Mouse (Mus musculus): ENCODE data around the gene Dbr1. TPM values are rescaled to one million over a fixed set of nuclear protein-coding genes. Genes with fewer than 3 reads are reported as not detected.

The Dbr1 gene
- polyA plus RNA-seq, 1 experiment = 6.7 TPM

- no peak within 1 kb of the TSS for H3K27ac ChIP-seq (ENCODE audit: insufficient read depth, low read length)
- 57% methylated on average over 2 of the region's 2 CpGs for WGBS
- H3K4me3 ChIP-seq (ENCODE audit: extremely low read depth, insufficient read depth, insufficient read length) = no peak within 1 kb of the TSS
- H3K27me3 ChIP-seq (ENCODE audit: control insufficient read depth, insufficient read depth, low read length) = no peaks in the 10 kb centered on the region
- TF ChIP-seq CTCF (IDR thresholded peaks at IDR 0.05; ENCODE audit: extremely low read depth, insufficient read depth, insufficient read length, insufficient replicate concordance) (no peak), POLR2A (IDR thresholded peaks at IDR 0.05; ENCODE audit: low read depth, low read length) (no peak)
- DNase-seq (ENCODE audit: low read depth in 1 of 2, low spot score in 2 of 2) = no peak
- no peaks in the 10 kb centered on the region for H3K36me3 ChIP-seq (ENCODE audit: control insufficient read depth, insufficient read depth, low read length)
- no peaks in the 10 kb centered on the region for H3K4me1 ChIP-seq (ENCODE audit: control insufficient read depth, insufficient read depth, insufficient read length)
Observed at GRCm38 (mm10) chr9:99612202-99612601, 36.6 kb downstream of the Dbr1 start, which contains the start of gene A4gnt. TSS of gene A4gnt (plus strand) at chr9:99612502.

DNA sequence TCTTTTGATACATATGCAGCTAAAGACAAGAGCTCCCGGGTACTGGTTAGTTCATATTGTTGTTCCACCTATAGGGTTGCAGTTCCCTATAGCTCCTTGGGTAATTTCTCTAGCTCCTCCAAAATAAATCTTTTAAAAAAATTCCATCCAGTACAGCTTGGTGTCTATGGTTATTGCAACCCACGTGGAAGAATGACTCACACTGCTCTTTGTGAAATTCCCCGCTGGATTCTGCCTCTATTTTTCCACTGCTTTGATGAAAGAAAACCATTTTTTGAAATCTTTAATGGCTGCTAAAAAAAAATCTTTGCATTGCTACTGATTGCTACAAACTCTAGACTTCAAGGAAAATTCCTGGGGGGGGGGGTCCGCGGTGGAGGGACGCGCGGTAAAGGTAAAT lies 44.1 kb downstream of the Dbr1 start:
- Histone ChIP-seq H3K27ac (ENCODE audit: insufficient read depth, low read length) (no peak overlapping the region), H3K4me1 (ENCODE audit: control insufficient read depth, insufficient read depth, insufficient read length) (no peaks in the 10 kb centered on the region), H3K4me3 (ENCODE audit: extremely low read depth, insufficient read depth, insufficient read length) (no peak overlapping the region), H3K36me3 (ENCODE audit: control insufficient read depth, insufficient read depth, low read length) (no peaks in the 10 kb centered on the region), H3K27me3 (ENCODE audit: control insufficient read depth, insufficient read depth, low read length) (no peaks in the 10 kb centered on the region)
- WGBS = 89% methylated on average over 8 of the region's 8 CpGs
- TF ChIP-seq POLR2A (IDR thresholded peaks at IDR 0.05; ENCODE audit: low read depth, low read length) (no peak), CTCF (IDR thresholded peaks at IDR 0.05; ENCODE audit: extremely low read depth, insufficient read depth, insufficient read length, insufficient replicate concordance) (no peak)
- no peak for DNase-seq (ENCODE audit: low read depth in 1 of 2, low spot score in 2 of 2)

- Histone ChIP-seq H3K4me3 (ENCODE audit: extremely low read depth, insufficient read depth, insufficient read length) (no peak overlapping the region), H3K27me3 (ENCODE audit: control insufficient read depth, insufficient read depth, low read length) (no peaks in the 10 kb centered on the region), H3K4me1 (ENCODE audit: control insufficient read depth, insufficient read depth, insufficient read length) (no peaks in the 10 kb centered on the region), H3K27ac (ENCODE audit: insufficient read depth, low read length) (no peak overlapping the region), H3K36me3 (ENCODE audit: control insufficient read depth, insufficient read depth, low read length) (no peaks in the 10 kb centered on the region)
- no peak for TF ChIP-seq CTCF (IDR thresholded peaks at IDR 0.05; ENCODE audit: extremely low read depth, insufficient read depth, insufficient read length, insufficient replicate concordance)
- no peak for DNase-seq (ENCODE audit: low read depth in 1 of 2, low spot score in 2 of 2)
- WGBS = 90% methylated on average over 11 of the region's 11 CpGs
Observed at GRCm38 (mm10) chr9:99620196-99620595, 44.6 kb downstream of the Dbr1 start.

GRCm38 (mm10) chr9:99622034-99622433 lies 46.4 kb downstream of the Dbr1 start:
- Histone ChIP-seq H3K27me3 (ENCODE audit: control insufficient read depth, insufficient read depth, low read length) (no peaks in the 10 kb centered on the region), H3K4me3 (ENCODE audit: extremely low read depth, insufficient read depth, insufficient read length) (no peak overlapping the region), H3K27ac (ENCODE audit: insufficient read depth, low read length) (no peak overlapping the region), H3K36me3 (ENCODE audit: control insufficient read depth, insufficient read depth, low read length) (no peaks in the 10 kb centered on the region), H3K4me1 (ENCODE audit: control insufficient read depth, insufficient read depth, insufficient read length) (no peaks in the 10 kb centered on the region)
- DNase-seq (ENCODE audit: low read depth in 1 of 2, low spot score in 2 of 2) = no peak
- WGBS = 75% methylated on average over 1 of the region's 1 CpGs
- TF ChIP-seq CTCF (IDR thresholded peaks at IDR 0.05; ENCODE audit: extremely low read depth, insufficient read depth, insufficient read length, insufficient replicate concordance) = no peak
- no peak for TF ChIP-seq POLR2A (IDR thresholded peaks at IDR 0.05; ENCODE audit: low read depth, low read length)

DNA sequence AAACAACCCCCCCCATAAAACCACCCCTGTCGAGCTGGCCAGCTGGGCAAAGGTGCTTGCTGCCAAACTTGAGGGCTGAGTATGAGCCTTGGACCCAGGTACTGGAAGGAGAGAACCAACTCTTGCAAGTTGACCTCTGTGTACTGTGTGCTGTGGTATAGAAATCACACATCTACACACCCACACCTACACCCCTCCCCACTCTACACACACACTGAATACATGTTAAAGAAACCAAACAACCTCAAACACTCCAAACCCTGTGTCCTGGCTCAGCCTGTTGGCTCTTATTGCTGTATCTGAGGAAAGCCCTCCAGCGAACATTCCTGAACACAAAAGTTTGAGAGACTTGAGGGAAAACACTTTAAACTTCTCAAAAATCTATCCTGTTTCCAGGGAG lies 47.4 kb downstream of the Dbr1 start:
- TF ChIP-seq CTCF (IDR thresholded peaks at IDR 0.05; ENCODE audit: extremely low read depth, insufficient read depth, insufficient read length, insufficient replicate concordance) (no peak), POLR2A (IDR thresholded peaks at IDR 0.05; ENCODE audit: low read depth, low read length) (no peak)
- H3K4me3 ChIP-seq (ENCODE audit: extremely low read depth, insufficient read depth, insufficient read length) = no peak overlapping the region
- DNase-seq (ENCODE audit: low read depth in 1 of 2, low spot score in 2 of 2) = no peak
- no peaks in the 10 kb centered on the region for H3K4me1 ChIP-seq (ENCODE audit: control insufficient read depth, insufficient read depth, insufficient read length)
- H3K36me3 ChIP-seq (ENCODE audit: control insufficient read depth, insufficient read depth, low read length) = no peaks in the 10 kb centered on the region
- WGBS = 61% methylated on average over 2 of the region's 2 CpGs
- no peak overlapping the region for H3K27ac ChIP-seq (ENCODE audit: insufficient read depth, low read length)
- H3K27me3 ChIP-seq (ENCODE audit: control insufficient read depth, insufficient read depth, low read length) = no peaks in the 10 kb centered on the region

DNA sequence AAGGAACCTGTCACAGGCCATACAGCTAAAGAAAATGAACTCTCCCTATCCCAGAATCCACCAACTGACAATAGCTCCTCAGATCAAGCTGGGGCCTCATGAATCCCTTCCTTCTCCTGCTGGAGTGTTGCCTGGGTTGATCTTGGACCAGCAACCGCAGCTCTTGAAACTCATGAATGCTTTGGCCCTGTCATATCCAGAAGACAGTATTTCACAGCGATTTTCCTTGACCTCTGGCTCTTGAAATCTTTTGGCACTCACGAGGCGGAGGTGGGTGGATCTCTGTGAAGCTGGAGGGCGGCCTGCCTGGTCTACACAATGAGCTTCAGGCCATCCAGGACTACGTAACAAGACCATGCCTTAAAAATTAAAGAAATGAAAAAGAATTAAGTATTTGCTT lies 48.5 kb downstream of the Dbr1 start:
- Histone ChIP-seq H3K36me3 (ENCODE audit: control insufficient read depth, insufficient read depth, low read length) (no peaks in the 10 kb centered on the region), H3K27ac (ENCODE audit: insufficient read depth, low read length) (no peak overlapping the region)
- DNase-seq (ENCODE audit: low read depth in 1 of 2, low spot score in 2 of 2) = no peak

DNA sequence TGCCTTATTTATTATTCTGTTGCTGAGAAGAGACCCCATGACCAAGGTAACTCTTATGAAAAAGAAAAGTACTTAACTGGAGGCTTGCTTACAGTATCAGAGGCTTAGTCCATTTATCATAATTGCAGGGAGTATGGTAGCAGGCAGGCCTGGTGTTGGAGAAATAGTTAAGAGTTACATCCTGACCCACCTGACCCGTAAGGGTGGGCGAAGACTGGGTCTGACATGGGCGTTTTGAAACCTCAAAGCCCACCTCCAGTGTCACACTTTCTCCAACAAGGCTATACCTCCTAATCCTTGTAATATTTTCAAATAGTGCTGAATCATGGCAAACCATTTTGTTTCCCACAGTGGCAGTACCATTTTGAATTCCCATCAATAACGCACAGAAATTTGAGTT lies 53.0 kb downstream of the Dbr1 start:
- no peaks in the 10 kb centered on the region for H3K4me1 ChIP-seq (ENCODE audit: control insufficient read depth, insufficient read depth, insufficient read length)
- no peak for DNase-seq (ENCODE audit: low read depth in 1 of 2, low spot score in 2 of 2)
- WGBS = 95% methylated on average over 4 of the region's 4 CpGs
- no peak overlapping the region for H3K27ac ChIP-seq (ENCODE audit: insufficient read depth, low read length)
- no peak overlapping the region for H3K4me3 ChIP-seq (ENCODE audit: extremely low read depth, insufficient read depth, insufficient read length)
- no peak for TF ChIP-seq CTCF (IDR thresholded peaks at IDR 0.05; ENCODE audit: extremely low read depth, insufficient read depth, insufficient read length, insufficient replicate concordance)
- no peak for TF ChIP-seq POLR2A (IDR thresholded peaks at IDR 0.05; ENCODE audit: low read depth, low read length)
- no peaks in the 10 kb centered on the region for H3K27me3 ChIP-seq (ENCODE audit: control insufficient read depth, insufficient read depth, low read length)
- no peaks in the 10 kb centered on the region for H3K36me3 ChIP-seq (ENCODE audit: control insufficient read depth, insufficient read depth, low read length)

More for the DNA sequence above, 48.5 kb downstream of the Dbr1 start:
- no peaks in the 10 kb centered on the region for H3K27me3 ChIP-seq (ENCODE audit: control insufficient read depth, insufficient read depth, low read length)
- 75% methylated on average over 6 of the region's 6 CpGs for WGBS
- no peak overlapping the region for H3K4me3 ChIP-seq (ENCODE audit: extremely low read depth, insufficient read depth, insufficient read length)
- no peaks in the 10 kb centered on the region for H3K4me1 ChIP-seq (ENCODE audit: control insufficient read depth, insufficient read depth, insufficient read length)
- TF ChIP-seq POLR2A (IDR thresholded peaks at IDR 0.05; ENCODE audit: low read depth, low read length) (no peak), CTCF (IDR thresholded peaks at IDR 0.05; ENCODE audit: extremely low read depth, insufficient read depth, insufficient read length, insufficient replicate concordance) (no peak)
